Mouse (Mus musculus): ENCODE measurements around the gene Nod1.

DNA sequence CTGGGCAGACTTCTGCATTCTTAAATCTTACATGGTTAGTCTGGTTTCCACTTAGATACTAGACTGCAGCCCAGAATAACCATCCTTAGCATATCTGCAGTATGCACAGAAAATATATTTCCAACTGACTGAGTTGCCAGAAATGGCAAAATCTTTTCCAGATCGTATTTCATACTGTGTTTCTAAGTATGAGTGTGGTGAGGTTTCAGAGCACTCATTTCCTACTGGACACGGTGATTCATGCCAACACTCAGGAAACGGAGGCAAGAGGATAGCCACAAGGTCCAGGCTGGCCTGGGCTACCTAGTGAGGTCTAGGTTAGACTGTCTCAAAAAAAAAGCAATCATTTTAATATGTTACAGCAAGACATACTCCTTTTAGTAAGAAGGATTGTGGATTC is 81.0 kb downstream of the Nod1 start:
- no peak for TF ChIP-seq POLR2A (IDR thresholded peaks at IDR 0.05; ENCODE audit: control insufficient read depth, extremely low read depth, insufficient read depth, low read length, poor library complexity)
- TF ChIP-seq CTCF (IDR thresholded peaks at IDR 0.05; ENCODE audit: borderline replicate concordance, control insufficient read depth, extremely low read depth, insufficient read depth, low read length, poor library complexity), result no peak

All from thymus, adult 2 months (tissue).